Mouse (Mus musculus) forebrain, embryonic 10.5 days (tissue): ENCODE results near the gene Dhcr7. TPM values are rescaled to one million over a fixed set of nuclear protein-coding genes. Genes with fewer than 3 reads are reported as not detected.

Experiments
- DNase-seq: peaks from one replicate; pipeline ENCODE4 v3.0.0-alpha.2; 2017; ENCODE audit warnings: low spot score; ENCODE audit errors: extremely low spot score
- H3K27ac ChIP-seq: fragments of 300-500 bp; sonication (generic); 2 replicates; pipeline ENCODE4 v1.5.1; 2016; ENCODE audit warnings: mild to moderate bottlenecking
- H3K27me3 ChIP-seq: fragments of 300-500 bp; sonication (generic); 2 replicates; pipeline ENCODE4 v1.6.1; 2016; ENCODE audit warnings: mild to moderate bottlenecking; ENCODE audit not compliant: poor library complexity, severe bottlenecking
- H3K36me3 ChIP-seq: fragments of 300-500 bp; sonication (generic); replicated peaks from 2 replicates; pipeline ENCODE4 v1.6.1; 2016; ENCODE audit warnings: mild to moderate bottlenecking, moderate library complexity
- H3K4me1 ChIP-seq: fragments of 300-500 bp; sonication (generic); 2 replicates; pipeline ENCODE4 v1.6.1; 2016
- H3K4me3 ChIP-seq: fragments of 300-500 bp; sonication (generic); 2 replicates; pipeline ENCODE4 v1.5.1; 2016; ENCODE audit warnings: mild to moderate bottlenecking, moderate library complexity
- H3K9me3 ChIP-seq: fragments of 300-500 bp; sonication (generic); 2 replicates; pipeline ENCODE4 v1.6.1; 2016; ENCODE audit warnings: mild to moderate bottlenecking, moderate library complexity
- WGBS: fragments of 180-500 bp; shearing (Covaris S2); methylation state at CpG from one replicate; pipeline ENCODE4 v1.1.7; 2016; 5-methylcytosine and 5-hydroxymethylcytosine counted together
- polyA plus RNA-seq: library from polyadenylated mRNA; unstranded; fragments of >200 nt; fragmentation: Nextera tagmentation; extraction: Ambion mirVana; gene quantifications from 2 replicates; pipeline ENCODE4 v1.2.1, GENCODE M21; 2016

Gene Dhcr7
- polyA plus RNA-seq = 89.3 and 96.2 TPM in 2 replicates

DNA sequence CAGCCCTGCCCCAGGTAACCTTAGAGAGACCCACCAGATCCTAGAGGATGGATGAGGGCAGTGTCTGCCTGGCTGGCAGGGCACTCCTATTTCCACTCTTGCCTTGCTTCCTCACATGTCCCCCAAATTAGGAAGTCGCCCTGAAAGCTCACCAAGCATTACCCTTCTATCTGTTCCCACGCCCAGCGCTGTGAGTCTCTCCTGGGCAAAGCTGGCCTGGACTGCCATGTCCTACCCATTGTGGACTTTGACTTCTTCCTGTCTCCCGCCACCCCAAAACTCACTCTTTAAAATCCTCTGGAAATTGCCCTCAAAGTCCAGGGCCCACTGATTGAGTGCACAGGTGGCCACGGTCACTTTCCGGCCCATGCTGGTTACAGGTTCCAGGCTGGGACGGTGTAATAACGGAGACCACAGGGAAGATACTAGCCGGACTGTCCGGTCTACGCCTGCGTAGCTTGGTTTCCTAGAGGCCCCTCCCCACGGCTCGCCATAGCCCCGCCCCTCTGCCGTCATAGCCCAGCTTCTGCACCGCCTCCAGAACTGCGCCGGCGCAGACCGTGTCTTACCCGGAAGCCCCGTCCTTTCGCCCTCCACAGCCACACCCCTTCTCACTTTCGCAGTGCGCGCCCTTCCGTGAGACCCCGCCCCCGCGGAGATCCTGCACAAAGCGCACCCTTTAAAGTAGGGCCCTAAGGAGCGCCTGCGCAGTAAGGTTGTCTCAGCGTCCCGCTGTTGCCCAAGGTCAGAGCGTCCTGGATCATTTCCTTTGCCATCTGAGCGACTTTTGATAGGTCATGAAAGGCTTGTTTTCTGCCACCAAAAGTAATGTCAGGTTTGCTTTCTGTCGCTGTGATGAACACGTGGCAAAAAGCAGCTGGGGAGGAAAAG, at the start of gene Dhcr7, which contains the start of gene Nadsyn1:
TSS of gene Dhcr7 (plus strand) at position 771 of the 891 bp plus-strand sequence.
TSS of gene Nadsyn1 (minus strand) at position 475 of the 891 bp plus-strand sequence.
- Histone ChIP-seq H3K4me1 (peaks cover 22% of the 10 kb centered on the region), H3K9me3 (no peaks in the 10 kb centered on the region), H3K36me3 (peaks cover 20% of the 10 kb centered on the region), H3K4me3 (peak within 1 kb of the TSS; percentile 75), H3K27me3 (no peaks in the 10 kb centered on the region), H3K27ac (peak within 1 kb of the TSS; percentile 91)
- under 1% methylated on average over 40 of the region's 40 CpGs for WGBS
- peak; percentile 99 for DNase-seq

- WGBS = 45% methylated on average over 3 of the region's 3 CpGs
- peaks cover 11% of the 10 kb centered on the region for H3K27me3 ChIP-seq
- DNase-seq = no peak
- H3K9me3 ChIP-seq = no peaks in the 10 kb centered on the region
- H3K4me3 ChIP-seq = no peak overlapping the region
- no peak overlapping the region for H3K27ac ChIP-seq
- peaks cover 5% of the 10 kb centered on the region; the same call in 1 of the 2 replicates for H3K4me1 ChIP-seq
- no peaks in the 10 kb centered on the region for H3K36me3 ChIP-seq
These were observed 46.8 kb upstream of the Dhcr7 start for GRCm38 (mm10) chr7:143776137-143776536.

DNA sequence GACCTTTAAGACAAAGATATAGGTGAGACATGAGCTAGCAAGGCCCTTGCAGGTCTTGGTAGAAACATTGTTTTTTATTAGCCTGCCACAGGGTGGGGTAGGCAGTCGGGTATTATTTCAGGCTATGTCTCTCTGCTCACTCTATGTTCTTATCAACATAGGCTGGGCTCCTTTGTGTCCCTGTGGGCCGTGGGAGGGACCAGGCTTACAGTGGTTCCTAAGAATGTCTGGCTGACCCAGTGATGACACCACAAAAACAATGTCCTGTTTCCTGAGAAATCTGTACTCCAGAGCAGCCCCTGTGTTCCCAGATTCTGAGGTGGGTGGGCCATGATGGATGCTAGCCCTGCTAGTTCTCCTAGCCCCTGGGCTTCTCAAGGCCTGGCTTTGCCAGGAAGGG, 45.6 kb upstream of the Dhcr7 start:
- Histone ChIP-seq H3K36me3 (no peaks in the 10 kb centered on the region), H3K27ac (no peak overlapping the region), H3K9me3 (no peaks in the 10 kb centered on the region), H3K27me3 (peaks cover 20% of the 10 kb centered on the region), H3K4me1 (peaks cover 5% of the 10 kb centered on the region; the same call in 1 of the 2 replicates), H3K4me3 (no peak overlapping the region)
- WGBS = 71% methylated on average over 2 of the region's 2 CpGs
- DNase-seq = no peak

DNA sequence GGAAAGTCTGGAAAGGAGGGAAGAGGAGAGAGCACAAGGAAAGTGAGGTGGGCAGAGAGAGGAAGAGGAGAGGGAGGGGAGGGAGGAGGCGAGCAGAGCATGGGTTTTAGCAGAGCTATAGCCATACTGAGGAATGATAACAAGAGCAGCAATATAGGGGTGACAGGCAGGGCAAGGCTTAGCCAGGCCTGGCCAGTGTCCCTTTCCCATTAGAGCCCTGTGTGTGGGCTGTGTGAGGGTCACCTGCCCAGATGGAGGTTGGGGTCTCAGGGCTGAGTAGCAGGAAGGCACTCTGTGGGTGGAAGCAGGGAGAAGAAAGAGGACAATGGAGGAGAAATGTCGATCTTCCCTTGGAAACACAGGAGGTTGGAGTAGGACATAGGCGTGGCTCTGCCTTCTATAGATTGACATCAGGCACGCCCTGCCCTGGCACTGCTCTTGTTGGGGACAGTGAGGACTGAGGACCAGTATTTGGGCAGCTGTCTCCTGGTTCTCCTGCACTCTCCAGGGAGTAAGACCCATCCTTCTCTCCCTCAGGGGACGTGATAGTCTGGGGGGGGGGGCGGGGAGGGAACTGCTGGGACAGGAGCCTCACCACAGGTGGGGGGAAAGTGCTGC, 39.5 kb upstream of the Dhcr7 start:
- peak overlapping the region; percentile 83 for H3K27ac ChIP-seq
- DNase-seq = peak; percentile 19

GRCm38 (mm10) chr7:143783996-143784829, 38.7 kb upstream of the Dhcr7 start, which contains the start of gene Mrgpre:
Mrgpre (minus strand) TSS chr7:143784500.
- Histone ChIP-seq H3K27ac (peak within 1 kb of the TSS; percentile 83), H3K4me1 (peaks cover 29% of the 10 kb centered on the region), H3K27me3 (peaks cover 50% of the 10 kb centered on the region), H3K9me3 (no peaks in the 10 kb centered on the region), H3K36me3 (no peaks in the 10 kb centered on the region), H3K4me3 (peak within 1 kb of the TSS; percentile 59)
- 4% methylated on average over 21 of the region's 21 CpGs for WGBS
- peak; percentile 62 for DNase-seq

More for the DNA sequence above, 39.5 kb upstream of the Dhcr7 start:
- Histone ChIP-seq H3K27me3 (peaks cover 50% of the 10 kb centered on the region), H3K4me3 (peak overlapping the region; percentile 59), H3K4me1 (peaks cover 29% of the 10 kb centered on the region), H3K9me3 (no peaks in the 10 kb centered on the region), H3K36me3 (no peaks in the 10 kb centered on the region)
- WGBS = 17% methylated on average over 6 of the region's 6 CpGs

DNA sequence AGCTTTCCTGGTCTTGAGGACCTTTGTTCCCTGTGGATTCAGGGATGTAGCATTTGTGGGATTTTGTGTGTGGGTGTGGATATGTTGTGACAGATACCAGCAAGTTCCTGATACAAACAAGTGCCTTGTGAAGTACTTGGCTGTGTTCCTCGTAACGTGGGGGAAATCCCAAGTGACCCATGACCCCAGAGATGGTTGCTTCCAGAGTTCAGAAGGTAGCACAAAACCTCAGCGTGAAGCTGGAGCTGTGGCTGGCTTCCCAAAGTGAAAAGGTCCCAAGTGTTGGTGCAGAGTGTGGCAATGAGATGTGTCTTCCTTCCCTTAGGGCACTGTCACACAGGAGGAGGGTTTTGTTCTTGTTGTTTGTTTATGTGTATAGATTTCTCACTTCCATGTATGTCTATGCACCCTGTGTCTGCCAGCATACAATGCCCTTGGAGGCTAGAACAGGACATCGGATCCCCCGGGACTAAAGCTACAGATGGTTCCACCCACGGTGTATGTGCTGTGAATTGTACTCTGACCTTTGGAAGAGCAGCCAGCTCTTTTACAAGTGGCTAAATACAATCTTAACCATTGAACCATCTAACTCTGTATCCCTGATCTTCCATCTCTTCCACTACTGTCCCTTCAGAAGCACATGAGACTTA, 30.5 kb upstream of the Dhcr7 start:
- WGBS = 86% methylated on average over 6 of the region's 6 CpGs
- no peaks in the 10 kb centered on the region for H3K9me3 ChIP-seq
- H3K27me3 ChIP-seq = no peaks in the 10 kb centered on the region
- peaks cover 27% of the 10 kb centered on the region for H3K36me3 ChIP-seq
- no peak for DNase-seq
- no peak overlapping the region for H3K27ac ChIP-seq
- H3K4me3 ChIP-seq = no peak overlapping the region
- H3K4me1 ChIP-seq = 0 out of 2 replicates have a peak, but pooled peaks cover 8% of the 10 kb centered on the region

DNA sequence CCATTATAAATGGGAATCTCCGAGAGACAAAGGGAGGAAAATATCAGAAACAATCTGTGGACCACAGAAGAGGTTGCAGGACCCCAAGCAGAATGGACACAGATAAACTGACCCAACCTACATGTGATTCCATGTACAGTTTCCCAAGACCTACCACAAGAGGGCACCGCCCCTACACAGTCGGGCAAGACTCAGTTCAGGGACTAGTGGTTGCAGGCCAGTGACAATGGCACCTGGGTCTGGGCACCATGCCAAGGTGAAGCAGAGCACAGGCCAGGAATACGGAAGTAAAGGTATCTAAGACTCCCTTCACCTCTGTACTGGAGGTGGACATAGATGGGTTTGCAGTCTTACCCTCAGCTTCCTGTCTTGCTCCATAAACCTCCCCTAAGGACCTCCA, 29.8 kb upstream of the Dhcr7 start:
- H3K36me3 ChIP-seq = peaks cover 33% of the 10 kb centered on the region
- no peak for DNase-seq
- 73% methylated on average over 4 of the region's 4 CpGs for WGBS

DNA sequence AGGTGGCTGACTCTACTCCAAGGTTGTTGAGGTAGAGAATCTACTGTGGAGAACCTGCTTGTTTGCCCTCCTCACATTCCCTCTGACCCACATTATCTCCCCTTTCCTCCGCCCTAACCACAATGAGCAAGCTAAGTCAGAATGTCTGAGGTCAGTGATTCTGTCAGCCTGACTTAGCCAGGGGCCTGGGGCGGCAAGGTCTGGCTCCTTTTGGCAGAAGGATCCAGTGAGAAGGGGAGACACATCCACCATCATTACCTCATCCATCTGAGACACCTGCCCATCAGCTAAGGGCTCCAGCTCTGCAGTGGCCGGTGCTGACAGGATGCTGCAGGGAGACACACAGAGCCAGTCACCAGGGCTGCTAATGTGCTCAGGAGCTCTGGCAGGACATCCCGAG, 24.2 kb upstream of the Dhcr7 start:
- no peaks in the 10 kb centered on the region for H3K9me3 ChIP-seq
- no peak for DNase-seq
- H3K4me3 ChIP-seq = no peak overlapping the region
- H3K27me3 ChIP-seq = no peaks in the 10 kb centered on the region
- 90% methylated on average over 4 of the region's 4 CpGs for WGBS
- no peak overlapping the region for H3K27ac ChIP-seq
- no peaks in the 10 kb centered on the region for H3K4me1 ChIP-seq
- peaks cover 90% of the 10 kb centered on the region for H3K36me3 ChIP-seq

More for the DNA sequence above, 29.8 kb upstream of the Dhcr7 start:
- H3K27me3 ChIP-seq = no peaks in the 10 kb centered on the region
- no peak overlapping the region for H3K4me3 ChIP-seq
- no peaks in the 10 kb centered on the region for H3K9me3 ChIP-seq
- 0 out of 2 replicates have a peak, but pooled peaks cover 8% of the 10 kb centered on the region for H3K4me1 ChIP-seq
- no peak overlapping the region for H3K27ac ChIP-seq

- no peak for DNase-seq
- H3K9me3 ChIP-seq = no peaks in the 10 kb centered on the region
- H3K36me3 ChIP-seq = peaks cover 98% of the 10 kb centered on the region
- no peak overlapping the region for H3K27ac ChIP-seq
- no peak overlapping the region for H3K4me3 ChIP-seq
- H3K4me1 ChIP-seq = no peaks in the 10 kb centered on the region
- no peaks in the 10 kb centered on the region for H3K27me3 ChIP-seq
- WGBS = 85% methylated on average over 1 of the region's 1 CpGs
These were observed 22.2 kb upstream of the Dhcr7 start for GRCm38 (mm10) chr7:143800770-143801169.

DNA sequence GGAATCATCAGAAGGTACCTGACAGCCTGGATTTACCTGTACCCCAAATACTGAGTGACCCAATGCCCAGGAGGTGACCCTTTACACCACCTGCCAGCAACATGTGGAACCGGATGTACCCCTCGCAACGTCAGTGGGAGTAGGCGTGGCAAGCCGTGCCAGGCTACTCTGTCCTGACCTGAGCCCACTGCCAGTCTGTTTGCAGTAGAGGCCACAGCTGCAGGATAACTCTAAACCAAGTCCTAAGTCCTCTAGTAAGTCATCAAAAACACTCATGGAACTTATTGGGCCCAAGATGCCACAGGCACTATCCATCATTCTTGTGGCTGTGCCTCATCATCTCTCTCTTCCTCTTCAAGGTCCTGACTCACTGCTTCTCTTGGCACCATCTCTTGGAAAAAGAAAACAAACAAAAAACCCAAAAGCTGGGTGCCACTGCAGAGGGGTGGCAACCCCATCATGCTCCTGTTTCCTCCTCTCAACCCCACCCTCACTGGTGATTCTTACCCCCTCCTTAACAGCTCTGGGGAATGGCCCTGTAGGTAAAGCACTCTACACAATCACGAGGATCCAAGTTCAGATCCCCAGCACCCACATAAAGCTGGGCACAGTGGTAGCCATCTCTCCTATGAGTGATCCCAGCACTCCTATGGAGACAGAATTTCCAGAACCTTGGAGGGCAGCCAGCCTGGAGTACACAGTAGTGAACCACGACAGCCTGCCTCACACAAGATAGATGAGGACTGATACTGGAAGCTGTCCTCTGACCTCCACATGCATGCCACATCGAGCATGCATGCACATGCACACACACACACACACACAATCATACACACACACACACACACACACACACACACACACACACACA, 21.5 kb upstream of the Dhcr7 start:
- no peak for DNase-seq
- Histone ChIP-seq H3K4me3 (no peak overlapping the region), H3K4me1 (no peaks in the 10 kb centered on the region), H3K27me3 (no peaks in the 10 kb centered on the region), H3K9me3 (no peaks in the 10 kb centered on the region), H3K27ac (no peak overlapping the region), H3K36me3 (peaks cover 98% of the 10 kb centered on the region)
- WGBS = 92% methylated on average over 8 of the region's 8 CpGs

GRCm38 (mm10) chr7:143805199-143805624, 17.7 kb upstream of the Dhcr7 start:
- Histone ChIP-seq H3K4me1 (no peaks in the 10 kb centered on the region), H3K9me3 (no peaks in the 10 kb centered on the region), H3K4me3 (no peak overlapping the region), H3K36me3 (peaks cover 98% of the 10 kb centered on the region), H3K27ac (no peak overlapping the region), H3K27me3 (no peaks in the 10 kb centered on the region)
- DNase-seq = no peak
- 85% methylated on average over 5 of the region's 5 CpGs for WGBS
